Mouse (Mus musculus) testis, adult 2 months (tissue): ENCODE measurements around the gene Kdm4a. TPM values are rescaled to one million over a fixed set of nuclear protein-coding genes. Genes with fewer than 3 reads are reported as not detected.

Experiments used
- H3K27ac ChIP-seq: fragments of 200-500 bp; 2 replicates; pipeline ENCODE4 v1.5.1; 2012; ENCODE audit warnings: low read depth, low read length; ENCODE audit not compliant: control insufficient read depth, insufficient read depth
- H3K27me3 ChIP-seq: fragments of 200-500 bp; 2 replicates; pipeline ENCODE4 v1.6.1; 2012; ENCODE audit warnings: mild to moderate bottlenecking, low read length, moderate library complexity; ENCODE audit not compliant: control insufficient read depth, insufficient read depth
- H3K36me3 ChIP-seq: fragments of 200-500 bp; 2 replicates; pipeline ENCODE4 v1.6.1; 2012; ENCODE audit warnings: mild to moderate bottlenecking, low read length; ENCODE audit not compliant: control insufficient read depth, insufficient read depth
- H3K4me1 ChIP-seq: fragments of 200-500 bp; 2 replicates; pipeline ENCODE4 v1.6.1; 2012; ENCODE audit warnings: low read length; ENCODE audit not compliant: control insufficient read depth, insufficient read depth
- H3K4me3 ChIP-seq: fragments of 200-500 bp; 2 replicates; pipeline ENCODE4 v1.5.1; 2012; ENCODE audit warnings: low read depth, mild to moderate bottlenecking, low read length, moderate library complexity, mixed read lengths; ENCODE audit not compliant: control insufficient read depth
- CTCF ChIP-seq: fragments of 200-500 bp; IDR thresholded peaks from 2 replicates; pipeline ENCODE4 v1.5.1; 2012; ENCODE audit warnings: low read depth, mild to moderate bottlenecking, inconsistent platforms, low read length, moderate library complexity; ENCODE audit not compliant: control insufficient read depth, insufficient read depth, insufficient replicate concordance
- POLR2A ChIP-seq: fragments of 200-500 bp; IDR thresholded peaks from 2 replicates; pipeline ENCODE4 v1.6.1; 2012; ENCODE audit warnings: low read depth, mild to moderate bottlenecking, inconsistent platforms, low read length, moderate library complexity; ENCODE audit not compliant: control insufficient read depth
- polyA plus RNA-seq: library from polyadenylated mRNA; depleted of rRNA; stranded (reverse); fragments of >200 nt; gene quantifications from 2 replicates; pipeline ENCODE4 v1.2.3, GENCODE M21; 2012; rRNA removed

Gene Kdm4a
- 10.2 and 14.2 TPM in 2 replicates for polyA plus RNA-seq

GRCm38 (mm10) chr4:118179467-118180300 lies at the start of gene Kdm4a:
Kdm4a (minus strand) TSS chr4:118180043.
- Histone ChIP-seq H3K36me3 (no peaks in the 10 kb centered on the region), H3K4me3 (peak within 1 kb of the TSS; percentile 90), H3K27ac (peak within 1 kb of the TSS; percentile 85), H3K27me3 (no peaks in the 10 kb centered on the region; the same call in 1 of the 2 replicates), H3K4me1 (peaks cover 7% of the 10 kb centered on the region; the same call in 1 of the 2 replicates)
- TF ChIP-seq POLR2A (peak; percentile 67), CTCF (no peak)

GRCm38 (mm10) chr4:118229035-118229770 lies 49.4 kb upstream of the Kdm4a start:
- Histone ChIP-seq H3K27me3 (no peaks in the 10 kb centered on the region), H3K4me1 (no peaks in the 10 kb centered on the region), H3K36me3 (no peaks in the 10 kb centered on the region), H3K4me3 (no peak overlapping the region), H3K27ac (no peak overlapping the region)
- TF ChIP-seq POLR2A (no peak), CTCF (no peak)

- no peaks in the 10 kb centered on the region for H3K4me1 ChIP-seq
- TF ChIP-seq CTCF (no peak), POLR2A (no peak)
- no peak overlapping the region for H3K27ac ChIP-seq
- H3K27me3 ChIP-seq, result no peaks in the 10 kb centered on the region
- no peak overlapping the region for H3K4me3 ChIP-seq
- no peaks in the 10 kb centered on the region for H3K36me3 ChIP-seq
Measured at GRCm38 (mm10) chr4:118227398-118227797, 47.6 kb upstream of the Kdm4a start.

GRCm38 (mm10) chr4:118221261-118221660 lies 41.4 kb upstream of the Kdm4a start:
- H3K27ac ChIP-seq, result no peak overlapping the region
- no peaks in the 10 kb centered on the region for H3K27me3 ChIP-seq
- TF ChIP-seq POLR2A (no peak), CTCF (no peak)
- H3K4me3 ChIP-seq, result no peak overlapping the region
- no peaks in the 10 kb centered on the region for H3K36me3 ChIP-seq
- no peaks in the 10 kb centered on the region for H3K4me1 ChIP-seq

GRCm38 (mm10) chr4:118220756-118221155 lies 40.9 kb upstream of the Kdm4a start:
- Histone ChIP-seq H3K27me3 (no peaks in the 10 kb centered on the region), H3K4me3 (no peak overlapping the region), H3K36me3 (no peaks in the 10 kb centered on the region), H3K27ac (no peak overlapping the region), H3K4me1 (no peaks in the 10 kb centered on the region)
- no peak for TF ChIP-seq CTCF
- TF ChIP-seq POLR2A, result no peak

GRCm38 (mm10) chr4:118219487-118219886 lies 39.6 kb upstream of the Kdm4a start:
- TF ChIP-seq CTCF (no peak), POLR2A (no peak)
- Histone ChIP-seq H3K27ac (no peak overlapping the region), H3K36me3 (no peaks in the 10 kb centered on the region), H3K27me3 (no peaks in the 10 kb centered on the region), H3K4me1 (no peaks in the 10 kb centered on the region), H3K4me3 (no peak overlapping the region)

GRCm38 (mm10) chr4:118218521-118218920 lies 38.7 kb upstream of the Kdm4a start:
- no peak overlapping the region for H3K27ac ChIP-seq
- no peak overlapping the region for H3K4me3 ChIP-seq
- H3K27me3 ChIP-seq, result no peaks in the 10 kb centered on the region
- no peaks in the 10 kb centered on the region for H3K36me3 ChIP-seq
- TF ChIP-seq CTCF (no peak), POLR2A (no peak)
- H3K4me1 ChIP-seq, result no peaks in the 10 kb centered on the region
